Mouse (Mus musculus): Measurements from ENCODE around the gene Rtbdn.
A peak's percentile ranks its signal among the peaks of the same experiment; 100 is the strongest.

The Rtbdn gene

GRCm38 (mm10) chr8:84925557-84925956 lies 21.2 kb upstream of the Rtbdn start:
- DNase-seq, result no peak

GRCm38 (mm10) chr8:84927513-84927912 lies 19.3 kb upstream of the Rtbdn start:
- DNase-seq, result no peak

GRCm38 (mm10) chr8:84928456-84929306 lies 18.1 kb upstream of the Rtbdn start:
- DNase-seq, result peak; percentile 56

DNA sequence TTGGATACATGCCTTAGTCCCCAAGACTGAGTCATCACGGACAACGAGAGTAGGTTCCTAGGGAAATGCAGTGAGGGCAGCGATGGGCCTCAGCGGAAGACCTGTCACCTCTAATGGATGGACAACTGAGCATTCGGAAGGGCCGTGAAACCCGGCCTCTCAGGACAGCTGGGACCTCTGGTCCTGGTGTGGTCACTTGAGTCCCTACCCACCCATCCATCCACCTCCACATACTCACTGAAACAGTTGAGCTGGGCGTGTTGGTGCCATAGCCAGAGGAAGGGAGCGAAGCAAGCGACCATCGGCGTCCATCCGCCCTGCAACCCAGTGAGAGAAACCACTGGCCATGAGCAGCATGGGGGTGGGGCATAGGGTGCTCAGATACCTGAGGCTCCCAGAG lies 16.2 kb upstream of the Rtbdn start:
- no peak for DNase-seq

DNA sequence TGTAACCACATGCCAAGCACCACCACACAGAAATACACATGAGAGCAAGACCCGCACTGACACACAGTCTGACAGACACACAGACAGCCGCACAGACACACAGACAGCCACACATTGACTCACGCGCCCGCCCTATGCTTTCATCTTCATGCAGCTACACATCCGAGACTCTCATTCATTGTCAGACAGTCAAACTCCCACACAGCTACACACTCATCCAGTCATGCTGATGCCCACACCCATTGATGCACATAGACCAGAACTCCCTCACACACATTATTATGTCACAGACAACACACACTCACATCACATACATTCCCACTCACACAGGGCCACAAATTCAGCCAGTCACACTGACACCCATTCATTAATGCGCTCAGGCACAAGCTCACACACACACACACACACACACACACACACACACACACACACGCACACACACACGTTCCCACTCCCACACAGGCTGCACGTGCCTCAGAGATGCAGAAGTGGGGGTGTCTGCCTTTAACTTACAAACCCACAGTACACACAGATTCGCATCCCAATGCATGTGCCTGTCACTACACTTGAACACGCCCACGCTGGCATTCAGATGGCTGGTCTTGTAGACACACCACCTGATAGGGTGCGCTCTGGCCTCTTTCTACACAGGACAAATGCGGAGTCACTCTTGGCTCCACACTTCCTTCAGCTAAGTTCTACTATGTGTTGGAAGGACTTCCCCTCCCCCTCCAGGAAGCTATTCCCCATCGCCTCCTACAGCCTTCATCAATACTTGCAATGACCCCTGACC lies 12.8 kb upstream of the Rtbdn start:
- no peak for DNase-seq

DNA sequence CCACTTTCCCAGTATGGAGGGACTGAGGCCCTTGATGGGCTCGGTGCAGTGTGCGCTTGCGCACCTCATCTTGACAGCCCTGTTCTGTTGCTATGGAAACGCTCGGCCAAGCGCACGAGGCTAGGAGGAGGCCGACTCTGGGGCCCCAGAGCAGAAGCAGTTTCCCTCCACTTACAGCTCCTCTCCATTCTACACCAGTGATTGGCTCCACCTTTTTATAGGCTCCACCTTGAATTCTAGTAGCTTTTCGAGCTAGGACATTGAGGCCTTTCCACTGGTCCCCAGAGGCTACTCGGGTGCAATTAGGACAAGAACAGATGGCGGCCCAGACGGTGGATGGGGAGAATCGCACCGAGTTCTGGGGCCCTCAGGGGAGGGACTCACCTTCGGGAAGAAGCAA lies 11.9 kb upstream of the Rtbdn start:
- DNase-seq, result no peak

- no peak for DNase-seq
Measured at GRCm38 (mm10) chr8:84935489-84935888, 11.3 kb upstream of the Rtbdn start.

DNA sequence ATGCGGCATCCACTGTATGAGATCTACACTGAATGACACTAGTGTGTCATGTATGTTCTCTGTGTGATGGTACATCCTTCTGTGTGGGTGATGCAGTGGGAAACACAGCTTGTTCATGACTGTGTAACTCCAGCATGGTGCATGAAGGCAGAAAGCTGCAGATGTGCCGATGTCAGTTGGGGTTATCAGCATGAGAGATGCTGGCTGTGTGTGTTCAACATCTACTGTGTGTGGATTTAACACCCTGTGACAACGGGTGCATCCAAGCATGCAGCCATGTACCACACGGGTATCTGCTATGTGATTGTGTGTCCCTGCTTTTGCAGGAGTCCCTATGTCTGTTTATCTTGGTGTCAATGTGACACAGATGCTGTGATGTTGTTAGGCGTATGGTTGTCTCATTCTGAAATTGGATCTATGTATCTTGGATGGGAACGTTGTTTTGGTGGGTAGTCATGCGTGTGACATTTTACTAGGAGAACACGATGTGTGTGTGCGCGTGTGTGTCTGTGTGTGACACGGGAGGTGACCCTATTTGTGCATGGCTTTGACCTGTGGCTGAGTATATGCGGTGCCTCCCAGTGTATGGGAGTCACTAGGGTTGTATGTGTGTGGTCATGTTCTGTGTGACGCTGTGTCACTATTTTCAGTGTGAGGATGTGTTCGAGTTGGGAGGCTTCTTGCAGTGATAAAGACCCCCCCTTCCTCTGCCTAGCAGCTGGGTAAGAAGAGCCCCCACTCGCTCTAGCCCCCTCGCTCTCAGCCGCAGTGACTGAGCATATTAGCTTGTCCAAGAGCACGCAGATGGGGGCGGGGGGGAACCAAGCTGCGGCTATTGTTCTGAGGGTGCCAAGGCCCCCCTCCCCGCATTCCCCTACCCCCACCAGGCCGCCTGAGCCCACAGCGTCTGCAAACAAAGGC lies 10.5 kb upstream of the Rtbdn start:
- no peak for DNase-seq

DNA sequence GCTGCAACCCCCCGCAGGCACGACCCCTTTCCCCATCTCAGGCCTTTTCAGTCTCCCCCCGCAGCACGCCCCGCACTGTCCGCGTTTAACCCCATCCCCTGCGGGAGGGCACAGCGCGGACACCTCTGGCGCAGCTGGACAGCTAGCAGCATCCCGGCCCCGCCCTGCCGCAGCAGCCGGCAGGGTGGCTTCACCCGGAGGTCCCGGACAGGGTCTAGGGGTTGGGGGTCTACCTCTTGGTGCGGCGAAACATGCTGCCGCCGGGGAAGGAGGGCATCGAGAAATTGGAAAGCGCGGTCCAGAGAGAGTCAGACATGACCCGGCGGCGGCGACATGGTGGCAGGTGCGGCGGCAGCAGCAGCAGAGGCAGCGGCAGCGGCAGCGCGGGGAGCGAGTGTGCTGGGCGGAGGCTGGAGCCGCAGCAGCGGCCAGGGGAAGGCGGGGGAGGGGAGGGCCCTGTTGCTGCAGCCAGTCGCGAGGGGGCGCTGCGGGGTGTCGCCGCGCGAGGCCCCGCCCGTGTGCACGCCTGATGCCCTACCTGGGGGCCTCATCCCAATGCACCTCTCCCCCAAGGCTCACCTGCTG lies 9.7 kb upstream of the Rtbdn start, which contains the start of gene Mast1:
TSS of gene Mast1 (minus strand) at position 398 of the 585 bp plus-strand sequence.
- peak; percentile 54 for DNase-seq

DNA sequence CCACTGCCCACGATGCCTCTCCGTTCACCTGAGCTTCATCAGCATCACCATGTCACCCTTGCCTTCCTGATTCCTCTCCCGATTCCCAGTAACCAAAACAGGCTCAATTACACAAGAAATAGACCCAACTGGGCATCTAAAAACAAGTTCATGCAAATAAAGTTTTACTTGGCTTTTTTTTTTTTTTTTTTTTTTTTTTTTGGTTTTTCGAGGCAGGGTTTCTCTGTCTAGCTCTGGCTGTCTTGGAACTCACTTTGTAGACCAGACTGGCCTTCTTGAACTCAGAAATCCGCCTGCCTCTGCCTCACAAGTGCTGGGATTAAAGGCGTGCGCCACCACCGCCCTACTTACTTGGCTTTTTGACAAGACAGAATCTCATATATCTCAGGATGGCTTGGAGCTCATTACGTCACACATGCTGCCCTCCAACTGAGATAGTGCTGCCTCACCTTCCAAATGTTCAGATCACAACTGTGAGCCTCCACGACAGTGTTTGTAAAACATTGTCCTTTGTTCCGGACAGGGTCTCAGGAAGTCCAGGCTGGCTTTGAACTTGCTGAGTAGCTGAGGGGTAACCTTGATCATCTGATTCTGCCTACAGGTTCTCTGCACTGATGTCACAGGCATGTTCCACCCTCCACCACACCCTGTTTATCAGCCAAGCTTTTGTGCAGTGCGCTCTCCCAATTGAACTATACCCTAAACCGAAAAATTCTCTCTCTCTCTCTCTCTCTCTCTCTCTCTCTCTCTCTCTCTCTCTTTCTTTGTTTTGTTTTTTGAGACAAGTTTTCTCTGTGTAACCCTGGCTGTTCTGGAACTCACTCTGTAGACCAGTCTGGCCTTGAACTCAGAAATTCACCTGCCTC lies 8.9 kb upstream of the Rtbdn start:
- no peak for DNase-seq

GRCm38 (mm10) chr8:84943699-84944098 lies 3.1 kb upstream of the Rtbdn start:
- DNase-seq, result no peak

DNA sequence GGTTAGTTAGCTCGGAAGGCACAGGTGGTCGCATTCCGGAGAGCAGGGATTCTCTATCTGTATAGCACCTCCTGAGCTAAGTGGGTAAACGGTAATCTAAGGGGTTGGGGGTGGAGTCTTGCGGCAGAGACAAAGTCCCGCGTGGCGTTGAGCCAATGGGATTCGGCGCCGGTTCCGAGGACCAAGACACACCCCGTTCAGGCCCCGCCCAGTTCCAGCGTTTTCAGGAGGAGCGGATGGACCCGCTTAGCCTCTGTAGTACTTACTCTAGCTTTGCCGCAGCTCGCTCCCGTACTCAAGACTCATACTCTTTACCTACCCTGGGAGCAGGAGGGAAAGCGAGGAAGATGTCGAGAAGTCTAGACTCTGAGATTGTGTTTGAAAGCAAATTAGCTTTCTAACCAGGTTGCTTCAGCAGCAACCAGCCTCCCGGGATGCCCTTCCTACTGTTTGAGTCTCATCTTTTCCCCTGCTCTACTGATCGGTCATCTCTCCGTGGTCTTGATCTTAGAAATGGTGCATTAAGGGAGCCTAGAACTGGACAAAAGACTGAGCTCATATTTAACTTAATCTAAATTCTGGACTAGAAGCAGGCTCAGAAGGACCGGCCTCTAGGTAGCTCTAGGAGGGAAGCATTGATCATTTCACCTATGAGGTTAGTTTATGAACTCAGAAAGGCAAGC lies 2.2 kb upstream of the Rtbdn start:
- DNase-seq, result peak; percentile 43 to 63

- DNase-seq, result no peak
Measured at GRCm38 (mm10) chr8:84945235-84945632, 1.6 kb upstream of the Rtbdn start.

- peak; percentile 22 to 32 for DNase-seq
Measured at GRCm38 (mm10) chr8:84945633-84946527, 911 bp upstream of the Rtbdn start.

- DNase-seq, result peak in 1 of 2 experiments; percentile 29
Measured at GRCm38 (mm10) chr8:84947241-84947545, 402 bp downstream of the Rtbdn start.

GRCm38 (mm10) chr8:84949753-84950152 lies 3.0 kb downstream of the Rtbdn start:
- DNase-seq, result no peak

GRCm38 (mm10) chr8:84952612-84953255 lies 5.9 kb downstream of the Rtbdn start:
- no peak for DNase-seq

DNA sequence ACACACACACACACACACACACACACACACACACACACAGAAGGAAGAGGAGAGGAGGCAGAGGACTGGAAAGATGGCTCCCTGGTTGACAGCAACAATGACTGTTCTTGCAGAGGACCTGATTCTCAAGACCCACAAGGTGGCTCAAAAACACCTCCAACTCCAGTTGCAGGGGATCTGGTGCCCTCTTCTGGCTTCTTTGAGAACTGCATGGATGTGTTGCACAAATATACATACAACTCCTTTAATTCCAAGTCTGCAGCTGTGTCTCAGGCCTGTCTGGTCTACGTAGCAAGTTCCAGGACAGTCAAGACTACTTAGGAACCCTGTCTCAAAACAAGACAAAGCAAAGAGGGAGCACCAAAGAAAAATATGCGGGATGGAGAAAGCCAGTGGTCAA lies 10.0 kb downstream of the Rtbdn start:
- peak; percentile 51 to 62 for DNase-seq

GRCm38 (mm10) chr8:84959811-84960210 lies 13.0 kb downstream of the Rtbdn start:
- DNase-seq, result no peak

Data from thymus, postnatal 36 days (tissue).